Mouse (Mus musculus) CD8-positive naive resting alpha-beta T cell, adult 2 months (primary cell): Measurements from ENCODE around the gene Pdzd2.

Experiments used
- DNase-seq, 2 experiments: peaks; one replicate each; pipeline ENCODE4 v3.0.0; 2022; ENCODE audit warnings: low read depth in 2 of 2, low spot score in 2 of 2

Gene Pdzd2

DNA sequence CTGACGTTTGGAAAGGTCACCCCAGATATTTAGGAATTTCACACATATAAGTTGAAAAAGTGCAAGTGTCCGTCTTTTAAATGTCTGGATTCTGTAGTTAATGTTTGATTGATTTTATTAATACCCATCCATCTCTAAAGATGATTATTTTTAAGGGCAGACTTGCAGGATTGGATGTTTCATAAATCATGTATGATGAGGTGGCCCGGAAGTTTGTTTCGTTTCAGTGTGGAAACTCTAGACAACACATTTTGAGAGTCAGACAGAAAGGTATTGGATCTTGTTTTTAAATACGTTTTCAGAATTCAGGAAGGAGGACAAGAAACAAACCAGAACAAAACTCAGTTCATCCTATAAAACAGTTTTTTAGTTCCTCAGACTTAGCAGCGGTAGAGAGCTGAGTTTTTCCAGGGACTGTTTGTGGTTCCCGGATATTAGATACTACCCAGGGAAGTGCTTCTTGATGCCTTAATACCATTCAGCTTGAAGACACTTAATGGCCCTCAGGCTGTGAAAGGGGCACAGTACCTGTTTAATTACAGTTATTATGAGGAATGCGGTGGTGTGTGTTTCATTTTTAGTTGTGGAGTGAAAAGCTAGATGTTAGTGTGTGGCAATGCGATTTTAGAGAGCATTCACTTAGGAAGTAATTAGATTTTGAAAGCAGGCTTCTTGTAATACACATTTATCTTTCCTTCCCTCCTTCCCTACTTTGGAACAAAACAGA is 416.9 kb downstream of the Pdzd2 start:
- DNase-seq, result no peak

GRCm38 (mm10) chr15:12321788-12322621 is 417.7 kb downstream of the Pdzd2 start, which contains the start of gene 1810049J17Rik:
1810049J17Rik (minus strand) TSS chr15:12321899.
- peak; percentile 22 to 23 for DNase-seq

GRCm38 (mm10) chr15:12321091-12321787 is 418.5 kb downstream of the Pdzd2 start, which contains the start of gene Golph3:
Golph3 (plus strand) TSS chr15:12321450.
- DNase-seq, result peak; percentile 85 to 87

DNA sequence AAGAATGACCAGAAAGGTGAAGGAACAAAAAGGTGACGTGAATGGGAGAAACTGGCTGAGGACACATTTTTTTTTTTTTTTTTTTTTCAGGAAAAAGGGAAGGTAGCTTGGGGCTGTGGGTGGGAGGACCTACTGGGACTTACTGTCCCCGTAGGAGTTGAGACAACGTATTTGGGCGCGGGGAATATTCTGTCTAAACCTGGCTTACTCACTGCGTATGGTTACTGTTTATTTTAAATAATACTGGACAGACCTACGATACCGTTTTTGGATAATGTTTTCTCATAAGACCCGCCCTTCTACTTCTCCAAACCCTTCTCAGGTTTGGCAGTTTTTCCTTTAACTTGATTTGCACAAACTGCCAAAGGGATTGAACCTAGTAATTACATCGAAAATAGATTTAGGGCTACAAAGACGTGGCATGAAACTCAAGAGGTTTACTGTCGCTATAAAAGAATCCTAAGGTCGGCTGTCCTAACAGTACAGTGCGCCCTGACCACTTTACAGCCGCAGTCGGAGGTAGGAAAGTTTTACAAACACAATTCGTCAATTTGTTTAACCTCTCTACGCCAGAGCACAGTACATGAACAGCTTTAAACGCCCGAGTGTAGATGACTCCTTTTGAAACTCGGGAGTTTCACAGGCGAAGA is 419.2 kb downstream of the Pdzd2 start:
- no peak for DNase-seq

DNA sequence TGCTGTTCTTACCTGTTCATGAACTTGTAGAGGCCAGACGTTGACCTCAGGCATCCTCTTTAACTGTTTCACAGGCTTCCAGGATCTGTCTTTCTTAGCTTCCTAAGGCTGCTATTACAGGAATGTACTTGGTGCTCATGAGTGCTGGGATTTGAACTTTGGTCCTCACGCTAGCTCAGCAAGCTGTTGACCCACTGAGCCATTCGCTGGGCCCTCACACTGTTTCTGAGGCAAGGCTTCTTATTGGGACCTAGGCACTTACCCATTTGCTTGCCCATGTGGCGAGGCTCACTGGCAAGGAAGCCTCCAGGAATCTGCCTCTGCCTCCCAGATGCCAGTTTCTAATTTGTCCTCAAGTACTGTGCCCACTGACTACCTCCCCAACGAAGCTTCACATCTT is 419.8 kb downstream of the Pdzd2 start:
- no peak for DNase-seq

DNA sequence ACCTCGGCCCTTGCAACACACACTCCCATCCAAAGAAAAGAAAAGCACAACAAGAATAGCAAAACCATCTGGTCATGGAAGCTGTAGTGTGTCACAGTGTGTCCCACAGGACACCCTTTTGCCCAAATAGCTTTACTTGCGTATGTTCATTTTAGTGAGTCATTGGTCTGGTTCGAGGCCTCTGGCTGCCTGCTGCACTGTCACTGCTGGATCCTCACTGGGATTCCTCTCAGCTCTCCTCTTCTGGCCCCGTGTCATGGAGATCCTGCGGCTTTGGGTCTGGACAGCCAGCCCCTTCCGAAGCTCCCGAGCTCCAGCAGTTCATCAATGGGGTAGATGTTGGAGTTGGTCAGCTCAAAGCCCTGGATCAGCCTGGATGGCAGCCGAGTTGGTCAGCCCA is 421.3 kb downstream of the Pdzd2 start:
- no peak for DNase-seq

GRCm38 (mm10) chr15:12317290-12317689 is 422.4 kb downstream of the Pdzd2 start:
- no peak for DNase-seq

DNA sequence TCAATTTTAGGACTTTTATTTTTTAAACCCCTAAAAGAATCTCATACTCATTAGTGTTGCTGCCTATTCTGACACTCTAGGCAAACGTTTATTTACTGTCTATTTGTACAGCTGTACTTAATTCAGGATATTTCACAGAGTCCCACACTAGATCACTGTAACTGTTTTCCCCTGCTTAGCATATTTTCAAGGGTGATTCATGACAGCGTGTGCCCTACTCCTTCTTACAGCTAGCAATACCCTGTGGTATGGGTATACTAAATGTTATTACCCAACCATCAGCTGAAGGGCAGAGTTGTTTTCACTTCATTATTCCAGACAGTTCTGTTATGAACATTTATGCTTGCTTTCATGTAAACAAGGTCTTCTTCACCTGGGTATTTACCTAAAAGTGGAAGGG is 423.7 kb downstream of the Pdzd2 start:
- no peak for DNase-seq

GRCm38 (mm10) chr15:12314584-12314983 is 425.1 kb downstream of the Pdzd2 start:
- DNase-seq, result no peak

DNA sequence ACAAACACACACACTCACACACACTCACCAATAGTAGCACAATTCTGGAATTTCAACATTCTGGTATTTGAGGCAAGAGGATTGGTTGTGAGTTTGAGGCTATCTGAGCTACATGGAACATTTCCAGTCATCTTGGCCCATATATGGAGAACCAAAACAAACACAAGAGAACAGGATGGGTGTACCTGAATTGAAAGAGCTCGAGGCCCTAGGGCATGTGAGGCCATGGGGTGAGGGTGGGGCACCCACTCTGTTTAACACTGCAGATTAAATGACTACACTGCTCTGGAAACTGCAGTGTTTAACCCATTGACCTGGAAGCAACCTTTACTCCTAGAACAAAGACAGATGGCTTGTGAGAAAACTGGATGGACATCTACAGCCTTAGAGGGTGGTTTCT is 426.5 kb downstream of the Pdzd2 start:
- DNase-seq, result no peak

DNA sequence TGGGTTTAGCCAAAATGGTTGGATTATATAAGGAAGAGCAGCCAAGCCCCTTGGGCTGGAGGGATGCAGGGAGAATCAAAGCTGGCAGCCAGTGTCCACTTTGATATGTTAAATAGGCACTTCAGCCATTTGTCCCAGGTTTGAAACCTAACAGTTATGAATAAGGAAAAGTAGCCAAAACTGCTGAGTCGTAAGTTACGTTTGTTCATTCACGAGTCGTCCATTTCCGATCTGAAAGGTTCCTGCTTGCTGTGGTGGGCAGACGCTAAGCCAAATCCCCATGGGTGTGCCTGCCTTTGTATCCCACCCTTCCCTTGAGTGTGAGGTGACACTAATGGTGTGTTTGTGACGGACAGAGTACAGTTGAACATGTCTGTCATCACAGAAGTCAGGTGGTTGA is 428.3 kb downstream of the Pdzd2 start:
- DNase-seq, result no peak

DNA sequence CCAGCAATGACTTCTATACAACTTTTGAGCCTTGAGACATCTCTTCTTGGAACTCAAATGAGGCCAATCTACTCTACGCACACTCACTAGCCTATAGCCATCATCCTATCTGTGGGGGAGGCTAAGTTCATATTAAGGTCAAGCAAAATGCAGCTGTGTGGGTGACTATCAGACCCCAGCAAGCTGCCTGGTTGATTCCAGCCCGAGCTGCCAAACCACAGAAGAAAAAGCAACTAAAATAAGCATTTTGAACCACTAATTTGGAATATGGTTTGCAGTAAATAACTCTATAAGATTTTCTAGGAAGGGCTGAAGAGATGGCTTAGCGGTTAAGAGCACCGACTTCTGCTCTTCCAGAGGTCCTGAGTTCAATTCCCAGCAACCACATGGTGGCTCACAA is 429.0 kb downstream of the Pdzd2 start:
- DNase-seq, result no peak
